Mouse (Mus musculus) left cerebral cortex, adult 2 months (tissue): ENCODE results near the gene Map3k4. TPM values are rescaled to one million over a fixed set of nuclear protein-coding genes. Genes with fewer than 3 reads are reported as not detected.
A peak's percentile ranks its signal among the peaks of the same experiment; 100 is the strongest.

Source experiments
- DNase-seq, 2 experiments: peaks; one replicate each; pipeline ENCODE4 v3.0.0; 2021 to 2022; ENCODE audit warnings: low spot score in 2 of 2, mixed read lengths in 1 of 2; ENCODE audit errors: extremely low spot score in 1 of 2
- H3K27ac ChIP-seq: fragments of 200-600 bp; 2 replicates; pipeline ENCODE4 v1.8.1; 2022
- H3K4me3 ChIP-seq: fragments of 200-600 bp; 2 replicates; pipeline ENCODE4 v1.8.1; 2022
- CTCF ChIP-seq: fragments of 200-600 bp; IDR thresholded peaks from 2 replicates; pipeline ENCODE4 v1.8.1; 2022; ENCODE audit warnings: antibody characterized with exemption, mild to moderate bottlenecking, moderate library complexity
- intact Hi-C: fragments of 180-260 bp; cut with DNase I; formaldehyde crosslinking; loops from one replicate; pipeline ENCODE4 v1.15.1; 2025
- total RNA-seq, 2 experiments: library from RNA; stranded (reverse); gene quantifications; 2 replicates each; pipeline ENCODE4 v1.2.3; 2021

Map3k4 gene
- total RNA-seq, 2 experiments from 2014 or later, result 50.0 to 50.2 TPM

DNA sequence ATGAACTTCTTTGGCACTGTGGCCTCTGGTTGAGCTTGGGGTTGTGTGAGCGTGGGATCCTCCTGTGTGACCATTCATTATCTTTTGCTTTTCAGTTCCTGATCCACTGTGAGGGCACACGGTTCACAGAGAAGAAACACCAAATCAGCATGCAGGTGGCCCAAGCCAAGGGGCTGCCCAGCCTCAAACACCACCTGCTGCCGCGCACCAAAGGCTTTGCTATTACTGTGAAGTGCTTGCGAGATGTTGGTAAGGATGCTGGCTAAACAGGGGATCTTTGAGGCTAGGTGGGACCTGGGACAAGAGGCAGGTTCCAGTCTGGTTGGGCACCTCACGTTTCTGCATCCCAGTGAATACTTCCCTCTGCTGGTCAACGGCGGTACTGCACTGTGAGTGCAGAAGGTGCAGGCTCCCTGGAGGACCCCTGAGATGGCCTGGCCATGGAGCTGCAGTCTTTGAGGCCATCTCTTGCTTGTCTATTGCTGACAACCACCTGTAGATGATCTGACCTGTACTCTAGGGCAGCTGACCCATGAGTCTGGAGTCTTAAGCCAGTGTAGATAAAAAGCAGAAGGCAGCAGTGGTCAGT lies 108.0 kb downstream of the Map3k4 start:
- peak; percentile 79 to 90 for DNase-seq
- TF ChIP-seq CTCF, result peak; percentile 100
- intact Hi-C loops, result loop anchor here (1.0 kb wide), 1 partner anchor 171 kb away; no protein-coding TSS in a partner anchor
- H3K27ac ChIP-seq, result no peak overlapping the region; the same call in 1 of the 2 replicates
- H3K4me3 ChIP-seq, result no peak overlapping the region

DNA sequence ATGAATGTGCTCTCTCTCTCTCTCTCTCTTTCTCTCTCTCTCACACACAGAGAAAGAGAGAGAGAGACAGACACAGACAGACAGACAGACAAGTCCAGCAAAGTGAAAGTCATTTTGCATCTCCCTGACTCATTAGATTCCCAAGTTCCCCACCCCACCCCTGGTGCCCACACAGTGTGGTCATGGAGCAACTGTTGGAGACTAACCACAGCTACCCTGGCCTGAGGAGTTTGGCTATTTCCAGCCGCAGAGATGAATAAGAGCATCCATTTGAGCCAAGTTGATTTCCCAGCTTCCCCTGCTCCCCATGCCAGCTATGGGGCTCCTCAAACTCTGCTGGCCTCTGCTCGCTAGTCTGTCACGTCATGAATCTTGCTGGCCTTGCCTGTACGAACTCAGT lies 109.1 kb downstream of the Map3k4 start:
- Histone ChIP-seq H3K27ac (no peak overlapping the region), H3K4me3 (no peak overlapping the region)
- intact Hi-C loops, result no loop called here
- TF ChIP-seq CTCF, result no peak
- DNase-seq, result no peak

DNA sequence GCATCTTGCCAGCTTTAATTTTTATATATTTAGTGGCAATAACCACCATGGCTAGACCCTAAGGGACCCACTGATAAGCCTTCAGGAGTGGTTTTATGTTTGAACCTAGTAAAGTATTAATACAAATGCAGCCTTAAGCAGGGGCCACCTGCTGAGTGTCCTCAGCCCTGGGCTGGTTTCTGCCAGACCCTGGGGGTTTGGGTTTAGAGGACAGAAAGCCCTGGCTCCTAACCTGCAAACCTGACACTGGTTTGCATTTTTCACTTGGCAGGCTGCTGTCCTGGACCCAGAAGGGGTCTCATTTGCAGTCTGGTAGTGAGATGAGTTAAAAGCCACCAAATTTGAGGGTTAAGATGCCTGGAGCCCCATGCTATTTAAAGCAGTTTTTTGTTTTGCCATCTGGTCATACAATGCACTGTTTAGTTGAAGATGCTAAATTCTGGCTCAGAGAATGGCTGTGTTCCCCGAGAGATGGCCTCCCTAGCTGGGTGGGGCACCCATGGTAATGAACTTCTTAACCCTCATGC lies 111.5 kb downstream of the Map3k4 start:
- intact Hi-C loops, result no loop called here
- Histone ChIP-seq H3K4me3 (no peak overlapping the region), H3K27ac (no peak overlapping the region)
- no peak for TF ChIP-seq CTCF
- DNase-seq, result no peak

DNA sequence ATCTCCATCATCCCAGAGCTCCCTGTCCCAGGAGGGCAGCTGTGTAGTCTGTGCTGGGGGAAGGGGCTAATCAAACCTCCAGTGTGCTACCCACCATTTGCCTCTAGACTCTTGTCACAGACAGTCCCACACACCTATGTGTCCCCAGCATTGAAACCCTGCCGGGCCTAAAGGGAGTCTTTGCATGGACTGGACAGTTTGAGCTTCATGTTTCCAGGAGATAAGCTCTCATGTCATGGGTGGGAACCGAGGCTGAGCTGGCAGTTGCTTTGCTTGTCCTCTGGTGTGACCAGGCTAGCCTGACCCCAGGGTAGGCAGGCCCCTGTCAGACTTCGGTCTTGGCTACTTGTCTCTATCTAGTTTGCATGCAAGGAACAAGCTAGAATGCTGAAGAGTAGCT lies 112.3 kb downstream of the Map3k4 start:
- no peak for TF ChIP-seq CTCF
- Histone ChIP-seq H3K4me3 (no peak overlapping the region), H3K27ac (no peak overlapping the region)
- intact Hi-C loops, result no loop called here
- no peak for DNase-seq

DNA sequence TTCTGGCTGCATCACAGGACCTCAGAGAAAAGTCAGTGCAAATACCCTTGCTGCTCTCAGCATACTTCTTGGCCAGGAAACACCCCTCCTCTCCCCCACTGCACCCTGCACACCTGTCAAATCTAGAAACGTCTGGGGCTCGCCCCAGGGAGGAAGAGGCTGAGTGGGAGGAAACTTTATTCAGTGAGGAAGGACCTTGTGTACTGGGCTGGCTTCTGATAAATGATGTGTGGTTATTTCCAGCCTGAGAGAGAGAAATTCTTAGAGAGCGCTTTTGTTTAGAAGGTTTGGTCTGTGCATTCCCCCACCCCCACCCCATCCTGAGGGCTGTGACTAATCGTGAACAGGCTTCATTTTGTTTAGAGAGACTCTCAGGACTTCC lies 112.9 kb downstream of the Map3k4 start:
- no peak for DNase-seq
- intact Hi-C loops, result no loop called here
- no peak for TF ChIP-seq CTCF
- no peak overlapping the region for H3K27ac ChIP-seq
- H3K4me3 ChIP-seq, result no peak overlapping the region

DNA sequence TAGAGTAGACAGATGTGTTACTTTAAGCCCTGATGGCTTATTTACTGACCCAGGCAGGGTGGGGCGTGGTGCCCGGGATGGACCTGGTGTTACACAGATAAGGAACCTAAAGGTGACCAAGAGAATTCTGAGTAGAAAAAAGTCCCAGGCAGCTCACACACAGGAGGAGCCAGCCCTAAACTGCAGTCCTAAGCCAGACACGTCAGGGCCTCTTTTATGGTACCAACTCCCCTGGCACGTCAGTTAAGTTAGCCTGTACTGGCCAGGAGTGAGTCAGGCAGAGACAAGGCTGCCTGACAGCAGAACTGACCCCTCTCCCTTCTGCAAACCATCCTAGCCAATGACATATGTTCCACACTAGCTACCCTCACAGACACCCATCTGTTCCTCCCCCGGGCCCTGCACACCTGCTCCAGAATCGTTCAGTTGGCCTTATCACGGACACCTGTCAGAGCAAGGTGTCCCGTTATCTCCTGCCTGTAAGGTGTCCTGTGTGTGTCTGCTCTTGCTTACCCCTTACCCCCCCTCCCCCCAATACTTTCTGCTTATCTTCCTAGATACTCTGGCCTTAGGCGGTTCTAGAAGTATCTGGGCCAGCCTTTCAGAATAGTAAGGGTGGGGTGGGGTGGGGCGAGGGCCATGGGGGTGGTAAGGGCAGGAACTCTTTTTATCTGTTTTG lies 113.4 kb downstream of the Map3k4 start:
- DNase-seq, result no peak
- TF ChIP-seq CTCF, result no peak
- Histone ChIP-seq H3K27ac (no peak overlapping the region), H3K4me3 (no peak overlapping the region)
- intact Hi-C loops, result no loop called here

DNA sequence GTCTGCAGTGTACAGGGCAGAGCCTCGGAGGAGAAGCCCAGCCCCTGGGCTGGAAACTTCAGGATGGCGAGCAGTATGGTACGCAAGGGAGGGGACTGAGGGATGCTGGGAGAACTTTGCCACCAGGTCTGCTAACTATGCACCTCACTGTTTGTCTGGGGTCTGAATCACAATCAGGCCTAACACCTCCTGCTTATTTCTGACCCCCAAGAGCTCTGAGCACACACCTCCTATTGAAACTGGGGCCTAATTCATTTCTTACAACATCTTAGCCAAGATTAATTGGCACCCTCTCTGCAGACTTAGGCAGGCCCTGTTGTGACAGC lies 113.9 kb downstream of the Map3k4 start:
- TF ChIP-seq CTCF, result no peak

DNA sequence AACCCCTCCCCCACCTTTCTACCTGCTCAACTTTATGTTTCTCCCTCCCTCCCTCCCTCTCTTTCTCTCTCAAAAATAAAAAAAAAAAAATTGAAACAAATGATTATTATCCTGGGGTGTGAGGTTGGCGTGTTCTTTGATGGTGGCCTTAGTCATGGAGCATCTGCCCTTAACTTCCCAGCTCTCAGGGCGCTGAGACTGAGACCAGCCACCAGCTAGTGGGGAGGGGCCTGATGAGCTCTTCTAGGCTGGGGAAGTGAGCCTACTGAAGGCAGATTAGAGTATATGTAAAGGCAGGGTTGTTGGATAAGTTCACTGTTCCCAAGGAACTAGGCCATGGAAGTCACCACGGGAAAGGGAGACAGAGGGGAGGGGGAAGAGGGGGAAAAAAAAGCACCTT lies 114.3 kb downstream of the Map3k4 start:
- TF ChIP-seq CTCF, result no peak
- no peak overlapping the region for H3K27ac ChIP-seq

More for the DNA sequence above, 113.9 kb downstream of the Map3k4 start:
- no peak for DNase-seq
- H3K27ac ChIP-seq, result no peak overlapping the region
- H3K4me3 ChIP-seq, result no peak overlapping the region
- intact Hi-C loops, result no loop called here

DNA sequence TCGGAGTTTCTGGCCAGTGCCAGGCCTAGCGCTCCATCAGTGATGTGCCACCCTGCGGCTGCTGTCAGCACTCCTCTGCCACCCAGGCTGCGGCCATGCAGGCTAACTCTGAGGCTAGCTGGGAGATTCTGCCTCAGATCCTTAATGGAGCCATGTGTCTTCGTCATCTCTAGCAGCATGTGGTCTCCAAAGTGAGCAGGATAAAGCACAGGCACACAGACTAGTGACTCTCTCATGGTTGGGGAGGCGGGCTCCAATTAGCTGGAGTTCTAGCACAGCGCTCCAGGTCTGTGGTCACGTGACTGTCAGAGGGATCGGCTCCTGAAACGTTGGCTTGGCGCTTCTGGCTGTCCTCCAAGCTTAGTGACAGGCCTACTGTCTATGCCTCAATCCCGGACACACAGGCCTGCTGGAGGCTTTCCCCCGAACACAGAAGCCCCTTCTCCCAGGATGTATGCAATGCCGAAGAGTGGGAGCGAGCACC lies 115.1 kb downstream of the Map3k4 start:
- Histone ChIP-seq H3K4me3 (no peak overlapping the region), H3K27ac (no peak overlapping the region)
- TF ChIP-seq CTCF, result no peak
- no peak for DNase-seq
- intact Hi-C loops, result no loop called here

More for the DNA sequence above, 114.3 kb downstream of the Map3k4 start:
- H3K4me3 ChIP-seq, result no peak overlapping the region
- intact Hi-C loops, result no loop called here
- no peak for DNase-seq

DNA sequence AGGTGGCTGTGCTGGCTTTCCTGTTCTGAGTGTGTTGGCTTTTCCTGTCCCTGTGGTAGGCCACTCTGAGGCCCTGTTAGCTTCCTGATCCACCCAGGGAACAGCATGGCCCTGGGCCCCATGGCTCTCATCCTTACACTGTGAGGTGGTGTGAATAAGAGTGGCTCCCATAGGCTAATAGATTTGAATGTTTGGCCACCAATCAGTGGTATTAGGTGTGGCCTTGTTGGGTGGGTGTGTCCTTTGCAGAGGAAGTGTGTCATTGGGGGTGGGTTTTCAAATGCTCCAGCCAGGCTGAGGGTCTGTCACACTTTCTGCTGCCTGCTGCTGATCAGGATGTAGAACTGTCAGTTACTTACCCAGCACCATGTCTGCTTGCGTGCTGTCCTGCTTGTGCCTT lies 117.5 kb downstream of the Map3k4 start:
- intact Hi-C loops, result no loop called here
- no peak for TF ChIP-seq CTCF
- DNase-seq, result no peak
- Histone ChIP-seq H3K4me3 (no peak overlapping the region), H3K27ac (no peak overlapping the region)

DNA sequence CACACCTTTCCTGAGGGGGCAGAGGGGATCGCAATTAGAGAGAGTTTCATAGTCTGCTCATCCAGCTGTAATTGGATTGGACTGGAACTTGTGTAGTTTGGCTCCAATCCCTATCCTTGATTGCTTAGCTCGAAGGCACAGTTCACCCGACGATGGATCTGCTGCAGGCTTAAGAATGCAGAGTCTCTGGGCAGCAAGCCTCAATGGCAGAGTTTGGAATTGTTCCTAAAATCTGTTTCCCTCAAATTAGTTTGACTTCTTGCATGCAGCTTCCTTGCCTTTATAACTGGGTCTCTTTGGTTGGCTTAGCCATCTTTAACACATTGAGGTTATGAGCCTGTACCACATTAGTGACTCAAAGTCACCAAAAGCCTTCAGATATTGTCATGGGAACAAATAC lies 118.7 kb downstream of the Map3k4 start:
- no peak for TF ChIP-seq CTCF
- H3K4me3 ChIP-seq, result no peak overlapping the region
- DNase-seq, result no peak
- H3K27ac ChIP-seq, result no peak overlapping the region
- intact Hi-C loops, result no loop called here

DNA sequence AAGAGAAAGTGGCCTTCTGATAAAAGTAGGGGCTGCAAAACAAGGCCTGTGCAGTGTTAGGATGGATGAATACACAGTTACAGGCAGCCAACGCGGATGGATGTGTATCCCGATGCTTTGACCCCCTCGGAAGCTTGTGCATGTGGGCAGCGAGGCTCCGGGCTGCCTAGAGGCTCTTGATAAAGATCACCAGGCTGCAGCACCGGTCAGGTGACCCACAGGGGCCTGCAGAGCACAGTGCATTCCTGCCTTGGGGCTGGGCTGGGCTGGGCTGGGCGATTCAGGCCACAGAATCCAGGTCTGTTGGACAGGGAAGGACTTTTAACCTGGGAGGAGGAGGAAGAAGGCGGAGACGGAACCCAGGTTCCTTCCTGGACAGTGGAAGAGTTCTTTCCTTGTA lies 123.0 kb downstream of the Map3k4 start:
- Histone ChIP-seq H3K27ac (no peak overlapping the region), H3K4me3 (no peak overlapping the region)
- intact Hi-C loops, result no loop called here
- no peak for DNase-seq
- no peak for TF ChIP-seq CTCF

DNA sequence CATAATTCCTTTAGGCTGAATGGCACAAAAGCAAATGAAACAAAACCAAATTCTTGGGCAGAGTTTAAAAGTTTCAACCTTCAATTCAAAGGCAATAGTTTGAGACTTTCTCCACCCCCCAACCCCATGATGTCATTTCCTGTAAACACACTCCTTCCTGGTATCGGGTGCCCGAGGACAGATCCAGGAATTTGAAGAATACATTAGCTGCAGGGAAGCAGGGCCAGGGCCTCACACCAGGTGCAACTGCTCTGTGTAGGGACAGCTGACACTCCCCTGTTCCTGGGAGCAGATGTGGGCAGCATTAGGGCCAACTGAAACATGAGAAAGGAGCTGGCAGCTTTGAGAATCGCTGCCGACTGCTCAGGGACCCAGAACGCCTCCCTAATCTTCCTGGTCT lies 123.5 kb downstream of the Map3k4 start:
- intact Hi-C loops, result no loop called here
- TF ChIP-seq CTCF, result no peak
- no peak overlapping the region for H3K4me3 ChIP-seq
- H3K27ac ChIP-seq, result no peak overlapping the region
- no peak for DNase-seq
